Mouse (Mus musculus) bone marrow, adult 2 months (tissue): ENCODE results near the gene Mboat7. TPM values are rescaled to one million over a fixed set of nuclear protein-coding genes. Genes with fewer than 3 reads are reported as not detected.
"Not testable (repeated sequence)": the region's sequence is repeated elsewhere in the genome, so short reads cannot be mapped to it uniquely, and the experiment has no call there.

Source experiments
- H3K27ac ChIP-seq: fragments of 200-500 bp; 2 replicates; pipeline ENCODE4 v1.5.1; 2012; ENCODE audit warnings: low read depth, mild to moderate bottlenecking, control low read depth, inconsistent platforms, low read length; ENCODE audit not compliant: control insufficient read depth, poor library complexity, insufficient read depth
- H3K4me1 ChIP-seq: fragments of 200-500 bp; 2 replicates; pipeline ENCODE4 v1.6.1; 2011; ENCODE audit warnings: low read length; ENCODE audit not compliant: control insufficient read depth, insufficient read depth
- H3K4me3 ChIP-seq: fragments of 200-500 bp; replicated peaks from 2 replicates; pipeline ENCODE3; 2011; ENCODE audit warnings: mild to moderate bottlenecking, low read depth, low read length, control low read depth; ENCODE audit not compliant: control insufficient read depth
- CTCF ChIP-seq: fragments of 200-500 bp; IDR thresholded peaks from 2 replicates; pipeline ENCODE4 v1.5.1; 2011; ENCODE audit warnings: low read length, control low read depth; ENCODE audit not compliant: control insufficient read depth, insufficient read depth
- POLR2A ChIP-seq: fragments of 200-500 bp; IDR thresholded peaks from 2 replicates; pipeline ENCODE4 v1.6.1; 2011; ENCODE audit warnings: low read depth, mild to moderate bottlenecking, control low read depth, low read length, borderline replicate concordance; ENCODE audit not compliant: control insufficient read depth
- WGBS: fragments of 180-500 bp; shearing (Covaris S2); methylation state at CpG from one replicate; pipeline ENCODE4 v1.1.7; 2018; 5-methylcytosine and 5-hydroxymethylcytosine counted together
- polyA plus RNA-seq: library from polyadenylated mRNA; stranded (reverse); fragments of >200 nt; gene quantifications from 2 replicates; pipeline ENCODE4 v1.2.4, GENCODE M21; 2011; ENCODE audit warnings: low replicate concordance; ENCODE audit not compliant: missing spikeins, insufficient read depth, insufficient read length

Gene Mboat7
- polyA plus RNA-seq: 19.5 and 43.5 TPM in 2 replicates

DNA sequence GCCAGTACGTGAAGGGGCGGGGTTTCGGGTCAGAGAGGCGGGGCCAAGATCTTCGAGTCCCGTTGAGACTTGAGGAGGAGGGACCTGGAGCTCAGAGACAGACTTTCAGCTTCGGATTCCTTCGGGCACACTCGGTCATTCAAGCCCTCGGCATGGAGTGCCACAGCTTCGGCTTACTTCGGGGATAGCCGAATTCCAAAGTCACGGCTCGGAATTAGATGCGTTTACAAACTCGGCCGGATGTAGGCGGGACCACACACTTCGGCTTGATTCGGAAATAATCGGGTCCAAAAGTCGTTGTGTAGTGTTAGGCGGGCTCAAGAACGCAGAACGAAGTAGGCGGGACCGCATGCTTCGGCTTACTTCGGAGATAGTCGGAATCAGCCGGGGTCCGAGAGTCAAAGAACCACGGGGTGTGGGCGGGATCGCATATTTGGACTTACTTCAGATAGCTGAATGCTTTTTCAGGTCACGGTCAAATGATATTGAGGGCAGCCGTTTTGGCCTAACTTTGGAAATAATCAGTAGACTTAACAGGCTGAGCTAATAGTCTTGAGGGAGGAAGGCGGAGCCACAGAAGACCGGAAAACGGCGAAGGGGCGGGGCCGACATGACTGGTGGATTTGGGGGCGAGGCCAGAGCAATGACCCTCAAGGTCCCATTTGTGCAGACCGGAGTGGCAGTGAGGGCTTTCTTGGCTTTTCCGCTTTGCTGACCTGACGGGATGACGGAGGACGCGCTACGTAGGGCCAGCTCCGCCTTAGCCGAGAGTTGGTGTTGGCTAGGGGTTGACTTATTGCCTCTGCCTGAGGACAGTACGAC, at the start of gene Mboat7:
TSS of gene Mboat7 (minus strand) at position 537 of the 822 bp plus-strand sequence.
- no peaks in the 10 kb centered on the region for H3K4me1 ChIP-seq
- peak within 1 kb of the TSS; percentile 85 for H3K27ac ChIP-seq
- under 1% methylated on average over 55 of the region's 55 CpGs for WGBS
- peak within 1 kb of the TSS; percentile 75 for H3K4me3 ChIP-seq
- TF ChIP-seq POLR2A (peak; percentile 78), CTCF (no peak)

DNA sequence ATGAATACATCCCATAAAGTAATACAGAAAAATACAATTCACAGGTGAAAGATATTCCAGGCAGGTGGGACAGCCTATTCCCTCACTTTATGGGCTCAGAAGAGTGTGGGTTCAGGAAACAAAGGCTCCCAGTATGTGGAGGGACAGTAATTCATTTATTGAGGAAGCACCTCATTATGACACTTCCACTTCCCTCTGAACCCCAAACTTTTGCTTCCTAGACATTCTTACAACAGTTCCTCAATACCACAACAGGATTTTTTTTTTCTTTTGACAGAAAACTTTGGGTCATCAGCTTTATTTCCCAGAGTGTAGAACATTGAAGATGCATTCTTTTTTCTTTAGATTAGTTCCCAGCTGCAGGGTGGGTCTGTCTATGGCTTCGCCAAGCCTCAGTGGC, 39.4 kb upstream of the Mboat7 start:
- not testable (repeated sequence) for H3K4me3 ChIP-seq
- no CpG with 5 or more reads among the region's 1 CpGs for WGBS

DNA sequence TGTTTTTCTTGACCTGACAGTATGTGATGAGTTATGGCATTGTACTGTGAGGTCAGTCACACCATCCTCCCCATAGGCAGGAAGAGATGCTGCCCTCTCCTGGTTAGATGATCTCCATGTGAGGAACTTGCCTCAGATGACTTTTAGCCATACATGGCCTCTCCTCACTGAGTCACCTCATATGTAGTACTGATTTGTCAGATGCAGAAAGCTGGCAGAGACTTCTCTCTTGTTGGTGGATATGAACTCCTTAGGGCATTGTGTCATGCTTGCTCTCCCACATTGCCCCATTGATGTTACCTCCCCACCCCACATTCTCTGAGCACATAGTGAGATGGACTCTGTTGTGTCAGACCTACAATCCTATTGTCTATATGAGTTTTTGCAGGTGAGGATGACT, 32.1 kb upstream of the Mboat7 start:
- H3K4me1 ChIP-seq, H3K27ac ChIP-seq, H3K4me3 ChIP-seq: not testable (repeated sequence)

More for the DNA sequence above, 39.4 kb upstream of the Mboat7 start:
- H3K4me1 ChIP-seq, H3K27ac ChIP-seq: not testable (repeated sequence)

DNA sequence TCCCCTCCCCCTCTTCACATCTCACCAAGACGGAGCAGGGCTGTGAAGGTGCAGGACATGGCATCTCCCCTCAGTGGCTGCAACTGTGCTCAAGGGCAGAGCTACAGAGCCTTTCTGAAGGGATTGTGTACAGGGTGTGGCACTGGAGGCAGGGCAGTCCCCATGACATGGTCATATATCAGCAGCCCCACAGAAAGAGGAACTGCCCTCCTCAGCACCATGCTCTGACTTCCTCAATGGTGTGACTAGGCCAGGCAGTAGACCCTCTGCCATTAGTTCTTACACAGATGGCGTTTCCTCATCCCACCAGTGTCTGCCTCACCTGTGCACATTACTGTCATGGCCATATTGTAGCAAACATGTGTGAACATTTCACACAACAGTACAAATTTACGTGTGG, 26.9 kb upstream of the Mboat7 start, which contains the start of gene Pirb:
TSS of gene Pirb (minus strand) at position 124 of the 400 bp plus-strand sequence.
- 0% methylated on average over 2 of the region's 3 CpGs for WGBS
- H3K4me1 ChIP-seq: not testable (repeated sequence)

DNA sequence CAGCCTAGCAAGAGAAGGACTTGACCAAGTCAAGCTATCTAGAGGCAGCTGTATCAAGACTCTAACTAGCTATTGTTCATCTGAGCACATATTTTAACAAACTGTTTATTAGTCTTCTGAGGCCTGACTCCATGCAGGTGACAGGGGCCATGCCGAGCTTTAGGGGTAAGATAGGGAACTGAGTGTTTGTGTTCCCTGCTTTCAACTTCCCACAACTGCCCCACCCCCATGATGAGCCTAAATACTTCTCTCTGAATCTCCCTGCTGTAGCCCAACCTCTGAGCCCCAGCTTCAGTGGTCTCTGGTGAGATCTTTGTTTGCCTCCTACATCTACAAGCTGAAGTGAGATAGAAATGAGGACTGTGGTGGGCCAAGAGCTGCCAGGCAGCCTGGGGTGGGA, 21.9 kb upstream of the Mboat7 start:
- H3K4me1 ChIP-seq: peaks cover 4% of the 10 kb centered on the region; the same call in 1 of the 2 replicates
- peak overlapping the region; percentile 45 for H3K4me3 ChIP-seq
- WGBS: 13% methylated on average over 1 of the region's 1 CpGs
- TF ChIP-seq CTCF: no peak
- no peak for TF ChIP-seq POLR2A
- peak overlapping the region; percentile 57 for H3K27ac ChIP-seq

More for the DNA sequence above, 26.9 kb upstream of the Mboat7 start, which contains the start of gene Pirb:
- H3K27ac ChIP-seq: peak within 1 kb of the TSS; percentile 66
- H3K4me3 ChIP-seq: peak within 1 kb of the TSS; percentile 29

DNA sequence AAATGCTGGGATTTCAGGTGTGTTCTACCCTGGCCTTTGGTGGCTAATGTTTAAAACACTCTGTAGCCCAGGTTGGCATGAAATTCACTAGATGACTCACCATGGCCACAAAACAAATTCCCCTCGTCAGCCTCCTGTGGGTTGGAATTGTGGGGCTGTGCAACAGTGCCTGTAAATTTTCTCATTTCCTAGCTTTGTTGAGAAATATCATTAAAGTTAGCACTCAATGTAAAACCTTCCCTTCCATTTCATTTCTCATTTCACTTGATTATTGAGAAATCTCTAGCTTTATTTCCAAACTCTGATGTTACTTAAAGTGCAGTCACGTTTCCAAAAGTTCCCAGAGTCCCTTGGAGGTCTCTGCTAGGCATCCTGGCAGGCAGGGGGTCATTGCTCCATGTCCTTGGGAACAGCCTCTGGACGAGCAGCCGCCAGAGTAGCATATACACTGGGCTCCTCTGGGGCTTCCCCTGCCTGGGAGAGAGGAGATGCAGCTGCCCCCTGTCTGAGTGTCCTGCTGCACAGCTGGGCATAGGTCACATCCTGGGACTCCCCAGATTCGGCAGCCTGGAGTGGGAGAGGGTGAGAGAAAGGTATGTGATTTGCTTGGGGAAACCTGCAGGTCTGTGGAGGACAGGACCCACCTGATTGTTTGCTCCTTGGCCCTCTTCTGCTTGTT, 19.1 kb upstream of the Mboat7 start:
- peak overlapping the region; percentile 3; the same call in 1 of the 2 replicates for H3K27ac ChIP-seq
- peak overlapping the region; percentile 13 for H3K4me3 ChIP-seq
- no peak for TF ChIP-seq CTCF
- no peak for TF ChIP-seq POLR2A
- WGBS: 33% methylated on average over 5 of the region's 5 CpGs
- peaks cover 5% of the 10 kb centered on the region; the same call in 1 of the 2 replicates for H3K4me1 ChIP-seq

DNA sequence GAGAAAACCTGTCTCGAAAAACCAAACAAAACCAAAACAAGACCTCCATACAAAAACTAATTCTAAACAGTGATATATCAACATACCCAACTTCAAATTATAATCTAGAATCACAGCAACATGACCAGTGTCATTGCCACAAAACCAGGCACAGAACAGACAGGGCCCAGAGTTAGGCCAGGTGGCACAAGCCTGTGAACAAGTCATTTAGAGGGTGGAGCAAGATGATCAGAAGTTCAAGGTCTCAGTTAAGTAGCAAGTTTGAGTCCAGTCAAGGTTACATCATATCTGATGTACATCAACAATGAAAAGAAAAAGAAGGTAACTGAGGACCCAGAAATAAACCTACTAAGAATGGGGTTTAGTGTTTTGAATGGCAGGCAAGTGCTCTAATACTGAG, 15.7 kb upstream of the Mboat7 start:
- no peak for TF ChIP-seq CTCF
- no peak for TF ChIP-seq POLR2A
- Histone ChIP-seq H3K27ac (no peak overlapping the region), H3K4me1 (peaks cover 4% of the 10 kb centered on the region; the same call in 1 of the 2 replicates), H3K4me3 (no peak overlapping the region)
- 83% methylated on average over 1 of the region's 1 CpGs for WGBS

DNA sequence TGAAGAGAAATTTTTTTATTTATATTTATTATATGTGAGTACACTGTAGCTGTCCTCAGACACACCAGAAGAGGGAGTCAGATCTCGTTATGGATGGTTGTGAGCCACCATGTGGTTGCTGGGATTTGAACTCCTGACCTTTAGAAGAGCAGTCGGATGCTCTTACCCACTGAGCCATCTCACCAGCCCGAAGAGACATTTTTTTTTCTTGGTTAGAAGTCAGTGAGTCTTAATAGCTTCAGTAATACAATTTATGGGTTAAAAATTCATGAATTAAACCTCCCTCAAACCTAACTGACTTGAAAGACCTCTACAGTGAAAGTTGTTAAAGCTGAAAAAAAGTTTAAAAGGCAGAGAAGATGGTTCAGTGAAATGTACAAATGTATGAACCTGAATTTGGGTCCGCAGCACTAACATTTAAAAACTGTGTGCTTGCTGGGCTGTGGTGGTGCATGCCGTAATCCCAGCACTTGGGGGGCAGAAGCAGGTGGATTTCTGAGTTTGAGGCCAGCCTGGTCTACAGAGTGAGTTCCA, 15.2 kb upstream of the Mboat7 start:
- 59% methylated on average over 5 of the region's 5 CpGs for WGBS
- not testable (repeated sequence) for H3K27ac ChIP-seq, H3K4me3 ChIP-seq, H3K4me1 ChIP-seq
